Mouse (Mus musculus) megakaryocyte, embryonic 14.5 days (primary cell): ENCODE data around the gene Mlxip.

Source experiments
- FLI1 ChIP-seq: IDR thresholded peaks from 2 replicates; pipeline ENCODE4 v1.6.1; 2012; ENCODE audit warnings: low read length, inconsistent platforms, mixed read lengths
- GATA1 ChIP-seq: IDR thresholded peaks from 3 replicates; pipeline ENCODE4 v1.6.1; 2012; ENCODE audit warnings: mixed read lengths, low read length, inconsistent platforms, borderline replicate concordance

DNA sequence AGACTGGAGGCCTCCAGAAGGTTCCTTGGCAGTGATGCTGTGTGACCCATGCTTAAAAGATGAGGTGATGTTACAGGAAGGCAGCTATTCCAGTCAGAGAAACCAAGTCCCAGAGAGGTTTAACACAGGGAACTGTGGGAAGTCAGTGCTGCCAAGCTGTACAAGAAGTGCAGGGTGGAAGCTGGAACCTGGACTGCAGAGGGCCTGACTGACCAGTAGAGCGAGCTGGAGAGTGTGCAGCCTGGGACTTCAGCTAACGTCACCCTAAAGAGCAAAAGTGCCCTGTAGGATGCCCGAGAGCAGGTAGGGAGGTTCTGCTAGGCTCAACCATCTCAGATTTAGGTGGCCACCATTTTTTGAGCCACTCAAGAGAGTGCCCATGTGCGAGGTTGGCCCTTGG, 31.7 kb upstream of the Mlxip start:
- TF ChIP-seq GATA1 (no peak), FLI1 (no peak)
